Mouse (Mus musculus): Measurements from ENCODE around the gene Npm1. TPM values are rescaled to one million over a fixed set of nuclear protein-coding genes. Genes with fewer than 3 reads are reported as not detected.

The Npm1 gene
- total and polyA plus RNA-seq, 3 experiments, result 57.6 to 161 (median 136) TPM

DNA sequence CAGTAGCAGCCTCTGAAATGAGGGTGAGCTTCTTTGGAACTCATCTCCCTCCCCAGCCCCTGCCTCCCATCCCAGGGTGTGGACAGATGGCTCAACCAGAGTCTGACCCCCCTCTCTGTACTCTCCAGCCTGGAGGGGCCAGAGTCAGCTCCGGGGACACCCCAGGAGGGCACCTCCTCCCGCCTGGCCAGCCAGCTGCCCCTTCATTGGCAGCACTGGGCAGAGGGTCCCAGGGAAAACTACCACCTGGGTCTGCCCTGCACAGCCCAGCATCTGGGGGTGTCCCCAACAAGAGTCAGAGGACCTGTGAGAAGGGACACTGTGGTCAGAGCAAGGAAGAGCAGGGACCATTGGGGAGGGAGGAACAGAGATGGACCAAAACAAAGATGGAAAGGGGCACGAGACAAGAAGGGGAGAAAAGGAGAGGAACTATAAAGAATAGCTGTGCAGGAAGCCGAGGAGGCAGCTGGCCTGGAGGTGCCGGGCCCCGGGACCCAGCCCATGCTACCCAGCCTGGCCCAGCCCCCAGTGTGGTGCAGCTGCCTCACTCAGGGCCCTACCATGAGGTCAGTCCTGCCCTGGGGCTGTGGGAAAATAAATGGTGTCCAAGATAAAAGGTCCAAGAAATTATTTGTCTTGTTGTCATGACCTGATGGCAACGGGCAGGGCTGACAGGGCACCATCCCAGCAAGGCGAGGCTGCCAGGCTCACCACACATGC, 30.2 kb downstream of the Npm1 start:
- WGBS, result 65% methylated on average over 8 of the region's 8 CpGs

DNA sequence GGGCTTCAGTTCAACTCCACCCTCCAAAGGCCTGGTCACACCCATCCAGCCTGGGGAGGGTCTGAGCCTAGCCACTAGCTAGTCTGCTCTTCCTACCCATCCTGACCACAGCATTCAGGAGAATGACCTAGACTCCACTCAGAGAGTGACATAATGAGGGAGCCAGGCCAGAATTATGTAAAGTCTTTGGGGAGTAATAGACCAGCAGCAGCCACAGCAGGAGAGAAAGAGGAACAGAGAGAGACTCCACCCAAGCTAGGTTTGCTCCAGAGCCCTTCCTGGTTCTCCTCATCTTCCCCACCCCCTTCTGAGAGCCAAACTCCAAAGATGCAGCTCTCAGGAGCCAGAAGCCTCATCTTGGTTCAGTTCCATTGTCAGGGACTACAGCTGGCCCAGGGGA, 35.9 kb downstream of the Npm1 start:
- H3K4me1 ChIP-seq (ENCODE audit: control insufficient read depth, insufficient read depth, low read length), result no peaks in the 10 kb centered on the region; the same call in 1 of the 2 replicates
- DNase-seq, result no peak
- TF ChIP-seq CTCF (IDR thresholded peaks at IDR 0.05), result no peak
- no peak for TF ChIP-seq EP300 (IDR thresholded peaks at IDR 0.05; ENCODE audit: insufficient read depth, low read depth, low read length)
- TF ChIP-seq POLR2A (IDR thresholded peaks at IDR 0.05; ENCODE audit: insufficient read depth, low read depth, low read length), result no peak
- H3K36me3 ChIP-seq (ENCODE audit: control insufficient read depth, insufficient read depth, low read length), result no peaks in the 10 kb centered on the region
- no peak overlapping the region for H3K4me3 ChIP-seq
- no peaks in the 10 kb centered on the region for H3K79me2 ChIP-seq (replicated peaks; ENCODE audit: control insufficient read depth, insufficient read depth, low read length)
- no peak overlapping the region for H3K9ac ChIP-seq (ENCODE audit: low read depth, low read length)
- intact Hi-C loops (cut with DNase I), result no loop called here
- H3K27ac ChIP-seq, result no peak overlapping the region
- no peaks in the 10 kb centered on the region for H3K27me3 ChIP-seq (ENCODE audit: control insufficient read depth, insufficient read depth, low read length)

More for the DNA sequence above, 30.2 kb downstream of the Npm1 start:
- no peak overlapping the region for H3K9ac ChIP-seq (ENCODE audit: low read depth, low read length)
- no peaks in the 10 kb centered on the region for H3K4me1 ChIP-seq (ENCODE audit: control insufficient read depth, insufficient read depth, low read length)
- no peak for DNase-seq
- no peak overlapping the region for H3K27ac ChIP-seq
- no peaks in the 10 kb centered on the region for H3K36me3 ChIP-seq (ENCODE audit: control insufficient read depth, insufficient read depth, low read length)
- no peak for TF ChIP-seq POLR2A (IDR thresholded peaks at IDR 0.05; ENCODE audit: insufficient read depth, low read depth, low read length)
- TF ChIP-seq CTCF (IDR thresholded peaks at IDR 0.05), result no peak
- no peak for TF ChIP-seq EP300 (IDR thresholded peaks at IDR 0.05; ENCODE audit: insufficient read depth, low read depth, low read length)
- H3K79me2 ChIP-seq (replicated peaks; ENCODE audit: control insufficient read depth, insufficient read depth, low read length), result no peaks in the 10 kb centered on the region
- intact Hi-C loops (cut with DNase I), result no loop called here
- H3K4me3 ChIP-seq, result no peak overlapping the region
- no peaks in the 10 kb centered on the region for H3K27me3 ChIP-seq (ENCODE audit: control insufficient read depth, insufficient read depth, low read length)

- 13% methylated on average over 37 of the region's 37 CpGs for WGBS
- intact Hi-C loops (cut with DNase I), result no loop called here
- peak in 1 of 2 experiments; percentile 40 for DNase-seq
- no peaks in the 10 kb centered on the region for H3K36me3 ChIP-seq (ENCODE audit: control insufficient read depth, insufficient read depth, low read length)
- H3K27ac ChIP-seq, result no peak overlapping the region
- peak overlapping the region; percentile 13 for H3K9ac ChIP-seq (ENCODE audit: low read depth, low read length)
- H3K79me2 ChIP-seq (replicated peaks; ENCODE audit: control insufficient read depth, insufficient read depth, low read length), result no peaks in the 10 kb centered on the region
- H3K4me1 ChIP-seq (ENCODE audit: control insufficient read depth, insufficient read depth, low read length), result no peaks in the 10 kb centered on the region; the same call in 1 of the 2 replicates
- H3K4me3 ChIP-seq, result peak overlapping the region; percentile 28; the same call in 1 of the 2 replicates
- TF ChIP-seq EP300 (IDR thresholded peaks at IDR 0.05; ENCODE audit: insufficient read depth, low read depth, low read length) (no peak), CTCF (IDR thresholded peaks at IDR 0.05) (peak; percentile 23; the same call in 1 of the 2 replicates)
- H3K27me3 ChIP-seq (ENCODE audit: control insufficient read depth, insufficient read depth, low read length), result no peaks in the 10 kb centered on the region
Observed at GRCm38 (mm10) chr11:33122575-33123268, 40.3 kb downstream of the Npm1 start.

DNA sequence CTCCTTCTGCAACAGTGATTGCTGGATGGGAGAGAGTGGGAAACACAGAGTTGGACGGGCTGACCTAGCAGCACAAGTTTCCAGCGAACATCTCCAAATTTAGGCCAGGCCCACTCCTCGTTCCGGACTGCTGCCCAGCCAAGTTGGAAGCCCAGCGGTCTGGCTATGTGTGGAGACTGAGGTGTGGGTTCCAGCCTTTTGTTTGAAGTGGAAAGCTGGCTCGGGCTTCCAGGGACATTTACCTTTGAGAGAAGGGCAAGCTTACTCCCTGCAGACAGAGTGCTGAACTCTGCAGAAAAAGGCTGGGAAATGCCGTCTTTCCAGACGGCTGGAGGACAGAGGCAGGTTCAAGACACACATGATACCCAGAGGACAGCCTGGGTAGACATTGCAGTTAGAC, 43.5 kb downstream of the Npm1 start:
- H3K27ac ChIP-seq, result no peak overlapping the region
- H3K27me3 ChIP-seq (ENCODE audit: control insufficient read depth, insufficient read depth, low read length), result no peaks in the 10 kb centered on the region
- intact Hi-C loops (cut with DNase I), result no loop called here
- TF ChIP-seq POLR2A (IDR thresholded peaks at IDR 0.05; ENCODE audit: insufficient read depth, low read depth, low read length) (no peak), EP300 (IDR thresholded peaks at IDR 0.05; ENCODE audit: insufficient read depth, low read depth, low read length) (no peak), CTCF (IDR thresholded peaks at IDR 0.05) (no peak)
- H3K4me3 ChIP-seq, result no peak overlapping the region
- no peaks in the 10 kb centered on the region for H3K79me2 ChIP-seq (replicated peaks; ENCODE audit: control insufficient read depth, insufficient read depth, low read length)
- 68% methylated on average over 8 of the region's 8 CpGs for WGBS
- no peaks in the 10 kb centered on the region for H3K4me1 ChIP-seq (ENCODE audit: control insufficient read depth, insufficient read depth, low read length)
- no peak for DNase-seq
- H3K9ac ChIP-seq (ENCODE audit: low read depth, low read length), result no peak overlapping the region
- H3K36me3 ChIP-seq (ENCODE audit: control insufficient read depth, insufficient read depth, low read length), result no peaks in the 10 kb centered on the region

GRCm38 (mm10) chr11:33119116-33119515, 43.9 kb downstream of the Npm1 start:
- intact Hi-C loops (cut with DNase I), result no loop called here
- H3K9ac ChIP-seq (ENCODE audit: low read depth, low read length), result no peak overlapping the region
- H3K27me3 ChIP-seq (ENCODE audit: control insufficient read depth, insufficient read depth, low read length), result no peaks in the 10 kb centered on the region
- no peaks in the 10 kb centered on the region for H3K79me2 ChIP-seq (replicated peaks; ENCODE audit: control insufficient read depth, insufficient read depth, low read length)
- 72% methylated on average over 7 of the region's 7 CpGs for WGBS
- no peaks in the 10 kb centered on the region for H3K4me1 ChIP-seq (ENCODE audit: control insufficient read depth, insufficient read depth, low read length)
- no peak for DNase-seq
- no peak overlapping the region for H3K27ac ChIP-seq
- TF ChIP-seq EP300 (IDR thresholded peaks at IDR 0.05; ENCODE audit: insufficient read depth, low read depth, low read length) (no peak), POLR2A (IDR thresholded peaks at IDR 0.05; ENCODE audit: insufficient read depth, low read depth, low read length) (no peak), CTCF (IDR thresholded peaks at IDR 0.05) (no peak)
- no peaks in the 10 kb centered on the region for H3K36me3 ChIP-seq (ENCODE audit: control insufficient read depth, insufficient read depth, low read length)
- no peak overlapping the region for H3K4me3 ChIP-seq

- H3K27me3 ChIP-seq (ENCODE audit: control insufficient read depth, insufficient read depth, low read length), result no peaks in the 10 kb centered on the region
- intact Hi-C loops (cut with DNase I), result no loop called here
Observed at GRCm38 (mm10) chr11:33118480-33118879, 44.5 kb downstream of the Npm1 start.

More at GRCm38 (mm10) chr11:33118480-33118879, 44.5 kb downstream of the Npm1 start:
- no peak for TF ChIP-seq POLR2A (IDR thresholded peaks at IDR 0.05; ENCODE audit: insufficient read depth, low read depth, low read length)
- no peak for TF ChIP-seq CTCF (IDR thresholded peaks at IDR 0.05)
- TF ChIP-seq EP300 (IDR thresholded peaks at IDR 0.05; ENCODE audit: insufficient read depth, low read depth, low read length), result no peak
- H3K36me3 ChIP-seq (ENCODE audit: control insufficient read depth, insufficient read depth, low read length), result no peaks in the 10 kb centered on the region
- WGBS, result 66% methylated on average over 6 of the region's 6 CpGs
- no peak overlapping the region for H3K27ac ChIP-seq
- no peak overlapping the region for H3K4me3 ChIP-seq
- no peak overlapping the region for H3K9ac ChIP-seq (ENCODE audit: low read depth, low read length)
- H3K79me2 ChIP-seq (replicated peaks; ENCODE audit: control insufficient read depth, insufficient read depth, low read length), result no peaks in the 10 kb centered on the region
- no peak for DNase-seq
- no peaks in the 10 kb centered on the region for H3K4me1 ChIP-seq (ENCODE audit: control insufficient read depth, insufficient read depth, low read length)

Measured in heart, adult 2 months (tissue).